Comparison of ENCODE assay signal across 8 mouse cellular contexts in genomic region chr11:97151343-97151801, GRCm38 (mm10). TPM values are rescaled to one million over a fixed set of nuclear protein-coding genes. Genes with fewer than 3 reads are reported as not detected.
DNase-seq lines count a peak whose midpoint lies in the region; ATAC-seq lines count a peak whose summit lies in the region.

Gene Tbkbp1 (minus strand): TSS chr11:97151495.

- under 1% methylated on average over 45 of the region's 64 CpGs for WGBS in forebrain, embryonic 10.5 days
- WGBS in hindbrain, embryonic 10.5 days, result under 1% methylated on average over 51 of the region's 64 CpGs
- 1% methylated on average over 48 of the region's 64 CpGs for WGBS in limb, embryonic 10.5 days
- 1% methylated on average over 17 of the region's 64 CpGs for WGBS in midbrain, embryonic 16.5 days

- no peaks in the 10 kb centered on the region for H3K9me3 ChIP-seq in forebrain, embryonic 10.5 days
- no peaks in the 10 kb centered on the region for H3K9me3 ChIP-seq in hindbrain, embryonic 10.5 days
- no peaks in the 10 kb centered on the region for H3K9me3 ChIP-seq in limb, embryonic 10.5 days (replicated peaks)
- no peaks in the 10 kb centered on the region for H3K9me3 ChIP-seq in midbrain, embryonic 16.5 days (replicated peaks; ENCODE audit: control insufficient read depth, low read length, poor library complexity, severe bottlenecking)

- H3K4me1 ChIP-seq in forebrain, embryonic 10.5 days, result peaks cover 67% of the 10 kb centered on the region
- H3K4me1 ChIP-seq in hindbrain, embryonic 10.5 days (replicated peaks), result peaks cover 51% of the 10 kb centered on the region
- H3K4me1 ChIP-seq in limb, embryonic 10.5 days, result peaks cover 74% of the 10 kb centered on the region
- H3K4me1 ChIP-seq in midbrain, embryonic 16.5 days (ENCODE audit: control insufficient read depth, insufficient read depth, low read length), result peaks cover 22% of the 10 kb centered on the region

- DNase-seq in frontal cortex, postnatal 10 days (ENCODE audit: low spot score in 2 of 2), result peak; percentile 60 to 68
- DNase-seq in adrenal gland, adult 18-20 months (ENCODE audit: low spot score in 2 of 2), result peak in 1 of 2 experiments; percentile 43
- DNase-seq in forebrain, embryonic 10.5 days (ENCODE audit: extremely low spot score, low spot score), result peak; percentile 55
- DNase-seq in hindbrain, embryonic 10.5 days (ENCODE audit: low spot score), result peak; percentile 57
- peak; percentile 71 for DNase-seq in limb, embryonic 10.5 days (ENCODE audit: low spot score)

- H3K27me3 ChIP-seq in forebrain, embryonic 10.5 days (ENCODE audit: poor library complexity, severe bottlenecking), result peaks cover 38% of the 10 kb centered on the region
- peaks cover 32% of the 10 kb centered on the region for H3K27me3 ChIP-seq in hindbrain, embryonic 10.5 days (ENCODE audit: insufficient read depth, poor library complexity, severe bottlenecking)
- H3K27me3 ChIP-seq in limb, embryonic 10.5 days (ENCODE audit: low read depth, poor library complexity, severe bottlenecking), result peaks cover 7% of the 10 kb centered on the region; the same call in 1 of the 2 replicates
- no peaks in the 10 kb centered on the region for H3K27me3 ChIP-seq in midbrain, embryonic 16.5 days (ENCODE audit: control insufficient read depth, insufficient read depth, low read depth, low read length)

- peak within 1 kb of the TSS; percentile 92 for H3K9ac ChIP-seq in midbrain, embryonic 16.5 days (ENCODE audit: low read depth, low read length)

- H3K4me3 ChIP-seq in forebrain, embryonic 10.5 days, result peak within 1 kb of the TSS; percentile 84
- peak within 1 kb of the TSS; percentile 83 for H3K4me3 ChIP-seq in hindbrain, embryonic 10.5 days
- peak within 1 kb of the TSS; percentile 84 for H3K4me3 ChIP-seq in limb, embryonic 10.5 days
- peak within 1 kb of the TSS; percentile 74 for H3K4me3 ChIP-seq in midbrain, embryonic 16.5 days (ENCODE audit: low read depth, low read length)

- peak within 1 kb of the TSS; percentile 96 for H3K27ac ChIP-seq in forebrain, embryonic 10.5 days
- H3K27ac ChIP-seq in hindbrain, embryonic 10.5 days, result peak within 1 kb of the TSS; percentile 96
- H3K27ac ChIP-seq in limb, embryonic 10.5 days, result peak within 1 kb of the TSS; percentile 97
- peak within 1 kb of the TSS; percentile 94 for H3K27ac ChIP-seq in midbrain, embryonic 16.5 days (ENCODE audit: low read length)

- no peak for ATAC-seq in frontal cortex, adult (ENCODE audit: low TSS enrichment)
- peak; percentile 37 for ATAC-seq in midbrain, embryonic 16.5 days
- no peak for ATAC-seq in erythroid progenitor cell, adult 5-6 weeks (replicated peaks; ENCODE audit: low FRiP score, poor library complexity, severe bottlenecking)

- peak within 1 kb of the TSS; percentile 70 for H3K4me2 ChIP-seq in midbrain, embryonic 16.5 days (ENCODE audit: low read length)

- H3K36me3 ChIP-seq in forebrain, embryonic 10.5 days (replicated peaks), result peaks cover 39% of the 10 kb centered on the region
- H3K36me3 ChIP-seq in hindbrain, embryonic 10.5 days, result peaks cover 50% of the 10 kb centered on the region
- peaks cover 41% of the 10 kb centered on the region for H3K36me3 ChIP-seq in limb, embryonic 10.5 days
- peaks cover 5% of the 10 kb centered on the region for H3K36me3 ChIP-seq in midbrain, embryonic 16.5 days (ENCODE audit: control insufficient read depth, insufficient read depth, low read length)

RNA-seq across cellular contexts. Expression of gene Tbkbp1, which starts in this region (rescaled TPM):
- 10 to 100 TPM; 11.7 to 16.2 TPM for total RNA-seq in adrenal gland, adult 18-20 months (2021)
- 3.9 and 4.0 TPM in 2 replicates for polyA plus RNA-seq in forebrain, embryonic 10.5 days (2016; fragmentation: Nextera tagmentation; extraction: Ambion mirVana)
- polyA plus RNA-seq in hindbrain, embryonic 10.5 days (2016; fragmentation: Nextera tagmentation; extraction: Ambion mirVana), result 3.6 and 6.4 TPM in 2 replicates
- 6.1 and 7.8 TPM in 2 replicates for polyA plus RNA-seq in limb, embryonic 10.5 days (2016; fragmentation: Nextera tagmentation; extraction: Ambion mirVana)
- polyA plus RNA-seq in midbrain, embryonic 16.5 days (2015; fragmentation: Nextera tagmentation; extraction: Ambion mirVana), result 7.7 and 8.2 TPM in 2 replicates
- total RNA-seq in erythroid progenitor cell, adult 5-6 weeks (2015; ENCODE audit: low replicate concordance), result 1.4 and 15.9 TPM in 2 replicates
- 1.3 TPM in 1 of 2 replicates, not detected in the other for total RNA-seq in erythroid progenitor cell, adult 5-6 weeks (2017; ENCODE audit: low replicate concordance)
